Mouse (Mus musculus) limb, embryonic 15.5 days (tissue): Measurements from ENCODE around the gene Tasp1. TPM values are rescaled to one million over a fixed set of nuclear protein-coding genes. Genes with fewer than 3 reads are reported as not detected.

Experiments
- ATAC-seq: fragments of 200-750 bp; cut with Nextera tagmentation; 2 replicates; pipeline ENCODE4 v1.8.0; 2017; ENCODE audit warnings: low read depth, moderate TSS enrichment; ENCODE audit not compliant: insufficient number of reproducible peaks, low FRiP score, low TSS enrichment
- H3K27ac ChIP-seq: fragments of 300-500 bp; sonication (generic); 2 replicates; pipeline ENCODE4 v1.5.1; 2015; ENCODE audit warnings: moderate library complexity, mild to moderate bottlenecking, inconsistent platforms
- H3K27me3 ChIP-seq: fragments of 300-500 bp; sonication (generic); 2 replicates; pipeline ENCODE4 v1.6.1; 2015; ENCODE audit warnings: inconsistent platforms
- H3K36me3 ChIP-seq: fragments of 300-500 bp; sonication (generic); 2 replicates; pipeline ENCODE4 v1.6.1; 2015; ENCODE audit warnings: inconsistent platforms
- H3K4me1 ChIP-seq: fragments of 300-500 bp; sonication (generic); 2 replicates; pipeline ENCODE4 v1.6.1; 2015; ENCODE audit warnings: inconsistent platforms
- H3K4me2 ChIP-seq: fragments of 300-500 bp; sonication (generic); 2 replicates; pipeline ENCODE4 v1.6.1; 2015; ENCODE audit warnings: mild to moderate bottlenecking, inconsistent platforms
- H3K4me3 ChIP-seq: fragments of 300-500 bp; sonication (generic); 2 replicates; pipeline ENCODE4 v1.5.1; 2015; ENCODE audit warnings: mild to moderate bottlenecking, inconsistent platforms
- H3K9ac ChIP-seq: fragments of 300-500 bp; sonication (generic); 2 replicates; pipeline ENCODE4 v1.6.1; 2015; ENCODE audit warnings: inconsistent platforms
- H3K9me3 ChIP-seq: fragments of 300-500 bp; sonication (generic); 2 replicates; pipeline ENCODE4 v1.6.1; 2016; ENCODE audit warnings: inconsistent platforms
- WGBS: fragments of 180-500 bp; shearing (Covaris S2); methylation state at CpG from one replicate; pipeline ENCODE4 v1.1.7; 2015; 5-methylcytosine and 5-hydroxymethylcytosine counted together
- polyA plus RNA-seq: library from polyadenylated mRNA; unstranded; fragments of >200 nt; fragmentation: Nextera tagmentation; extraction: Ambion mirVana; gene quantifications from 2 replicates; pipeline ENCODE4 v1.2.1, GENCODE M21; 2015

Tasp1 gene
- 20.4 and 24.0 TPM in 2 replicates for polyA plus RNA-seq

DNA sequence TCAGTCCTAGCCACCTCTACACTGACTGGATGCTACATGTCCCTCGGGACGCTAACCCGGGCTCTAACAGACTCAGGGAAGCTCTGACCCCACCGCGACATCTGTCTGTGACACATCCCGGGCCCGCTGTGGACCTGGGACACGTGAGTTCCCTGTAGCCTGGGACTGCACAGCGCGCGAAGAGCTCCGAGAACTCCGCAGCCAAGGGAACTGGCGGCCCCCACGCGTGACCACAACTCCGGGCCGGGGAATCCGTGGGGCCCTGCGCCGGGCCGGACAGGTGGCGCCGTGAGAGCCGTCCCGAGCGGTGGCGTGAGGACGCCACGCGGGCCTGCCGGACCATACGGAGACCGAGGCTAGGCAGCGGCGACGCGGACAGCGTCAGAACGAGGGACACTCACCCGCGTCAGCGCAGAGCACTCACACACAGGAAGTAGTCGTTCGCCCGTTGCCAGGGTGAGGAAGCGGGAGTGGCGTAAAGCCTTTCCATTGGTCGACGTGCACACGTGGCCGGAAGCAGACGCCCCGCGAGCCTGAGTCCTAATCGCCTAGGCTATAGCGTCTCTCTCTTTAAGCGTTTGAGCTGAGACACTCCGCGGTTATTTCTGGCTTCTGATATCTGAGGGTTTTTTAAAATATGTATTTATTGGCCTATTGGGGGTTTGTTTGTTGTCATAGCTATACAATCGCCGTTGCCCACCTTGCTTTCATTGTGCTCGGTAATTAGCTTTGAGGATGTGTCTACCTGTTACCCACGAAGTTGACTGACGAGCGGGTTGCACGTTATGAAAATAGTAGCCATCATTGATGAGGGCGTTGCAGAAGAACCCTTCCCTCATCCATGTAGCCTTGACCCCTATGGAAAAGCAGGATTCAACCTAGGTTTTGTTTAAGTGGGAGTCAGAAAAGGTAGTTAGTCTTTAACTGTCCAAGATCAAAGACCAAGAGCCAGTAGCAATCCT, at the start of gene Tasp1:
Gene Tasp1 (minus strand): TSS at position 453 of the 962 bp plus-strand sequence.
- WGBS, result under 1% methylated on average over 67 of the region's 68 CpGs
- Histone ChIP-seq H3K4me2 (peak within 1 kb of the TSS; percentile 79), H3K4me3 (peak within 1 kb of the TSS; percentile 98), H3K9me3 (no peaks in the 10 kb centered on the region), H3K27ac (peak within 1 kb of the TSS; percentile 89), H3K4me1 (peaks cover 6% of the 10 kb centered on the region; the same call in 1 of the 2 replicates), H3K36me3 (no peaks in the 10 kb centered on the region), H3K9ac (peak within 1 kb of the TSS; percentile 94), H3K27me3 (no peaks in the 10 kb centered on the region)
- ATAC-seq, result peak; percentile 100

DNA sequence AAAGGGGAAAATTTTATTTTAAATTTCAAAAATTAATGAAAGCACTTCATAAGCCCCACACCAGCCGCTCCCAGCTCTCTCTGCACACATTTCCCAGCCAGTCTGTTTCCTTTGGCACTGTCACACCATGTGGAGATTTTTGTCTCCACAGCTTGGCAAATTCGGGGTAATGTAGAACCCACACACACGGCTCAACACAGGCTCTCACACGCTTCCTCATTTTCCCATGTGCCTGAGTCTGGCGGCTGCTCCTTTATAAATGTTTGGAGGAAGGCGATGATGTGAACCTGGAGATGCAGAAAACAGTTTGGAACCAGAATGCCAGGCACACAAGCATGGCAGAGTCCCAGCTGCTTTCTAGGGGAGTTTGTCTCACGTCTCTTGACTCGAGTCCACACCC, 47.2 kb upstream of the Tasp1 start:
- H3K36me3 ChIP-seq, result peaks cover 4% of the 10 kb centered on the region; the same call in 1 of the 2 replicates
- H3K27me3 ChIP-seq, result no peaks in the 10 kb centered on the region
- H3K9ac ChIP-seq, result no peak overlapping the region
- H3K4me2 ChIP-seq, result no peak overlapping the region
- H3K27ac ChIP-seq, result no peak overlapping the region
- 71% methylated on average over 8 of the region's 8 CpGs for WGBS
- no peak for ATAC-seq
- H3K9me3 ChIP-seq, result no peaks in the 10 kb centered on the region
- H3K4me1 ChIP-seq, result no peaks in the 10 kb centered on the region
- H3K4me3 ChIP-seq, result no peak overlapping the region

GRCm38 (mm10) chr2:140108945-140109344, 42.3 kb upstream of the Tasp1 start:
- WGBS, result 56% methylated on average over 1 of the region's 1 CpGs
- H3K27ac ChIP-seq, result no peak overlapping the region
- ATAC-seq, result no peak
- no peaks in the 10 kb centered on the region for H3K36me3 ChIP-seq
- H3K9me3 ChIP-seq, result no peaks in the 10 kb centered on the region
- H3K4me1 ChIP-seq, result no peaks in the 10 kb centered on the region
- H3K4me2 ChIP-seq, result no peak overlapping the region
- H3K9ac ChIP-seq, result no peak overlapping the region
- no peaks in the 10 kb centered on the region for H3K27me3 ChIP-seq
- H3K4me3 ChIP-seq, result no peak overlapping the region

- Histone ChIP-seq H3K4me1 (no peaks in the 10 kb centered on the region), H3K36me3 (no peaks in the 10 kb centered on the region), H3K4me3 (no peak overlapping the region), H3K9ac (no peak overlapping the region), H3K9me3 (no peaks in the 10 kb centered on the region), H3K27ac (no peak overlapping the region), H3K27me3 (no peaks in the 10 kb centered on the region), H3K4me2 (no peak overlapping the region)
- 78% methylated on average over 4 of the region's 4 CpGs for WGBS
- no peak for ATAC-seq
Measured at GRCm38 (mm10) chr2:140107641-140108040, 41.0 kb upstream of the Tasp1 start.

DNA sequence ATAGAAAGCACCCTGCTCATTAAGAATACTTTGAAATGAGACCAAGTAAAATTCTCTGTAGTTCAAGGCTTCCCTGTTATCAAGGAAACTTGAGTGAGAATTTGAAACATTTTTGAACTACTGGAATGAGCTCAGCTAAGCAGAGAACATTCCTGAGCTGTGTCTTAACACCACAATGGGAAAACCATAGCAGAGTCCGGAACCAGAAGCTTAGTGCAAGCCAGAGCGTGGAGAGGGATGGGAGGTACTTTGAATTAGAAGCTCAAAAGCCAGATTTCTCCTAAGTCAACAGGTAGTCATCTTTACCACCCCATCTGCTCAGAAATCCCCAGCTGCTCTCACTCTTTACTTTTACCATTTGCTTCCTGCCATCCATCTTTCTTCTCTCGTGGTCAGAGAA, 38.3 kb upstream of the Tasp1 start:
- Histone ChIP-seq H3K4me2 (no peak overlapping the region), H3K9me3 (no peaks in the 10 kb centered on the region), H3K4me1 (no peaks in the 10 kb centered on the region), H3K27me3 (no peaks in the 10 kb centered on the region), H3K36me3 (no peaks in the 10 kb centered on the region), H3K4me3 (no peak overlapping the region), H3K9ac (no peak overlapping the region), H3K27ac (no peak overlapping the region)
- no peak for ATAC-seq
- 58% methylated on average over 3 of the region's 3 CpGs for WGBS

- no peaks in the 10 kb centered on the region for H3K27me3 ChIP-seq
- H3K4me1 ChIP-seq, result no peaks in the 10 kb centered on the region
- no peak overlapping the region for H3K4me3 ChIP-seq
- H3K27ac ChIP-seq, result no peak overlapping the region
- WGBS, result 86% methylated on average over 3 of the region's 3 CpGs
- ATAC-seq, result no peak
- H3K9me3 ChIP-seq, result no peaks in the 10 kb centered on the region
- H3K36me3 ChIP-seq, result no peaks in the 10 kb centered on the region
- no peak overlapping the region for H3K4me2 ChIP-seq
- H3K9ac ChIP-seq, result no peak overlapping the region
Measured at GRCm38 (mm10) chr2:140100551-140101474, 34.2 kb upstream of the Tasp1 start.

DNA sequence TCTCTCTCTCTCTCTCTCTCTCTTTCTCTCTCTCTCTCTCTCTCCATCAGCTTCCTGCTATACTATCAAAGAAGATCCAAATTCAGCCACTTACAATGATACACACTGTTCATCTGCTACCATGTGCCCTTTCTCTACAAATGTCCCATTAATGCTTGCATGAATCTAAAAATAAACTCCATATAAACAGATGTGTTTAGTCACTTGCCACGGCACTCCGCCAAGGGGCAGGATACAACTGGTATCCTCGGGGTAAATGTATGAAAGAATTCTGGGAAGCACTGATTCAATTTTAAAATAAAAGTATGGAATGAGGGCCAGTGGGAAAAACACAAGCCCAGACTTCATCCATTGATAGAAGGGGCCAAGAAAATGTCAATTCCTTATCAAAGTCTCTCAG, 33.4 kb upstream of the Tasp1 start:
- Histone ChIP-seq H3K4me2 (no peak overlapping the region), H3K9ac (no peak overlapping the region), H3K9me3 (no peaks in the 10 kb centered on the region), H3K4me3 (no peak overlapping the region), H3K27ac (no peak overlapping the region), H3K36me3 (no peaks in the 10 kb centered on the region), H3K27me3 (no peaks in the 10 kb centered on the region), H3K4me1 (no peaks in the 10 kb centered on the region)
- WGBS, result 71% methylated on average over 3 of the region's 3 CpGs
- ATAC-seq, result no peak

- no peaks in the 10 kb centered on the region for H3K27me3 ChIP-seq
- no peak overlapping the region for H3K4me3 ChIP-seq
- no peak overlapping the region for H3K27ac ChIP-seq
- no peak overlapping the region for H3K9ac ChIP-seq
- no peaks in the 10 kb centered on the region for H3K9me3 ChIP-seq
- no peak overlapping the region for H3K4me2 ChIP-seq
- no peaks in the 10 kb centered on the region for H3K4me1 ChIP-seq
- WGBS, result 68% methylated on average over 3 of the region's 3 CpGs
- no peak for ATAC-seq
- H3K36me3 ChIP-seq, result no peaks in the 10 kb centered on the region
Measured at GRCm38 (mm10) chr2:140097131-140097591, 30.6 kb upstream of the Tasp1 start.

DNA sequence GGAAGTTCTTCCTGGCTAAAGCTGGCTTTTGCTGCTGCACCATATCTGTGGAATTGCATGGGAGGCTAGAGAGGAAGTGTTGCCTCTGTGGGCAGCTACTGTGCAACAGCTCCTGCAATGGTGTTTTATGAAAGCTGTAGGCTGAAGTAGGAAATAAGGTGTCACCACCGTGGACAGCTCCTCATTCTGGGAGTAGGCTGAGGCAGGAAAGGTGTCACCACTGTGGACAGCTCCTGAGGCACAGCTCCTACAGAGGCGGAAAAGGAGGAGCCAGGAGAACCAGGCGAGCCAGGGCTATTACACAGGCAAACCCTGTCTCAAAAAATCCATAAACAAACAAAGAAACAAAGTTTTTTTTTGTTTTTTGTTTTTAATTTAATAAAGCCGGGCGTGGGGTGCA, 29.4 kb upstream of the Tasp1 start:
- 90% methylated on average over 5 of the region's 5 CpGs for WGBS
- ATAC-seq, result no peak
- Histone ChIP-seq H3K27ac (no peak overlapping the region), H3K4me2 (no peak overlapping the region), H3K9me3 (no peaks in the 10 kb centered on the region), H3K4me3 (no peak overlapping the region), H3K36me3 (no peaks in the 10 kb centered on the region), H3K27me3 (no peaks in the 10 kb centered on the region), H3K4me1 (no peaks in the 10 kb centered on the region), H3K9ac (no peak overlapping the region)

GRCm38 (mm10) chr2:140093433-140093832, 26.8 kb upstream of the Tasp1 start:
- Histone ChIP-seq H3K36me3 (no peaks in the 10 kb centered on the region), H3K9me3 (no peaks in the 10 kb centered on the region), H3K4me1 (no peaks in the 10 kb centered on the region), H3K9ac (no peak overlapping the region), H3K4me2 (no peak overlapping the region), H3K4me3 (no peak overlapping the region), H3K27me3 (no peaks in the 10 kb centered on the region), H3K27ac (no peak overlapping the region)
- 94% methylated on average over 5 of the region's 5 CpGs for WGBS
- no peak for ATAC-seq

GRCm38 (mm10) chr2:140084245-140084644, 17.6 kb upstream of the Tasp1 start:
- no peak for ATAC-seq
- no peak overlapping the region for H3K27ac ChIP-seq
- no peak overlapping the region for H3K9ac ChIP-seq
- H3K36me3 ChIP-seq, result no peaks in the 10 kb centered on the region
- H3K4me2 ChIP-seq, result no peak overlapping the region
- H3K9me3 ChIP-seq, result no peaks in the 10 kb centered on the region
- no peaks in the 10 kb centered on the region for H3K27me3 ChIP-seq
- no peak overlapping the region for H3K4me3 ChIP-seq
- no peaks in the 10 kb centered on the region for H3K4me1 ChIP-seq
- WGBS, result 91% methylated on average over 7 of the region's 7 CpGs
